Comparison of ENCODE assay signal across 24 mouse cellular contexts in genomic region chr17:32411898-32412297, GRCm38 (mm10). TPM values are rescaled to one million over a fixed set of nuclear protein-coding genes. Genes with fewer than 3 reads are reported as not detected.
"Had no signal": no experiment of that assay in that cellular context is flagged by ENCODE, and none has a peak within 500 bp of the region (broad histone marks: within the 10 kb centered on the region; RNA-seq: fewer than 3 reads in every experiment).

No protein-coding gene starts in this region.

- DNase-seq: kidney, adult 18-20 months; kidney, adult 9 months; kidney, postnatal 14 days; layer of hippocampus, adult 9-11 months; layer of hippocampus, postnatal 36 days; left cerebral cortex, postnatal 4 days; lung, adult 18-20 months; lung, postnatal 10 days; lung, postnatal 36 days; thymus, adult 2 months; thymus, postnatal 25 days had no signal

- ATAC-seq: intestine, embryonic 16.5 days; midbrain, embryonic 13.5 days; midbrain, embryonic 16.5 days had no signal

RNA-seq across cellular contexts. Expression of gene Rasal3, which starts 8.5 kb away (rescaled TPM):
- polyA plus RNA-seq: myocyte had no signal

RNA-seq across cellular contexts. Expression of gene Pglyrp2, which starts 12.1 kb away (rescaled TPM):
- total RNA-seq: layer of hippocampus, adult 2 months; layer of hippocampus, postnatal 36 days; left cerebral cortex, adult 8-10 months; left cerebral cortex, postnatal 14 days; left cerebral cortex, postnatal 4 days had no signal
- polyA plus RNA-seq: limb, embryonic 12.5 days; midbrain, embryonic 10.5 days; midbrain, embryonic 13.5 days; midbrain, embryonic 16.5 days; myocyte; neural tube, embryonic 11.5 days; neural tube, embryonic 14.5 days; stomach, embryonic 14.5 days had no signal

RNA-seq across cellular contexts. Expression of gene Cyp4f39, which starts 40.6 kb away (rescaled TPM):
- total RNA-seq: layer of hippocampus, adult 2 months; layer of hippocampus, postnatal 36 days; left cerebral cortex, adult 8-10 months; left cerebral cortex, postnatal 14 days; monocyte, adult 5-6 weeks had no signal
- polyA plus RNA-seq: limb, embryonic 12.5 days had no signal
